Mouse (Mus musculus) G1E (cell line): Measurements from ENCODE around the gene Chic2.

Source experiments
- CTCF ChIP-seq: IDR thresholded peaks from 2 replicates; pipeline ENCODE4 v1.5.1; 2012; ENCODE audit warnings: low read depth, low read length, inconsistent platforms, mixed read lengths
- GATA1 ChIP-seq: IDR thresholded peaks from 2 replicates; pipeline ENCODE4 v1.6.1; 2012; ENCODE audit warnings: borderline replicate concordance, low read length, inconsistent platforms, mixed read lengths
- POLR2AphosphoS5 ChIP-seq: IDR thresholded peaks from 2 replicates; pipeline ENCODE4 v1.6.1; 2012; ENCODE audit warnings: low read depth, low read length, inconsistent platforms; ENCODE audit not compliant: insufficient replicate concordance
- TAL1 ChIP-seq: conservative IDR thresholded peaks from 2 replicates; pipeline ENCODE4 v1.6.1; 2012; ENCODE audit warnings: low read depth, low read length, inconsistent platforms, mixed read lengths

DNA sequence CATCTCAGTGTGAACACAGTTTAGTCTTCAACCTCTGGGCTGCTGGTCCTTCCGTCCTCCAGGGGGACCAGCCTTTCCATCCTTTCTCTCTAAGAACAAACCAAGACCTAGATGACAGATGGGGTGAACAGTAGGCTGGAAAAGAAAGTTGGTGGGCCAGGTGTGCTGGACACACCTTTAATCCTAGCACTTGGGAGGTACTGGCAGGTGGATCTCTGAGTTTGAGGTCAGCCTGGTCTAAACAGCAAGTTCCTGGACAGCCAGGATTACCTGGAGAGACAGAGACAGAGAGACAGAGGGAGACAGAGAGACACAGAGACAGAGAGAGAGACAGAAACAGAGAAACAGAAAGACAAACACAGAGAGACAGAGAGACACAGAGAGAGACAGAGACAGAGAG, 89.0 kb downstream of the Chic2 start:
- TF ChIP-seq GATA1 (no peak), CTCF (no peak), TAL1 (no peak), POLR2AphosphoS5 (no peak)
